Mouse (Mus musculus) erythroblast, embryonic 14.5 days (primary cell): ENCODE results near the gene Fgfr2.

ENCODE experiments used
- GATA1 ChIP-seq: IDR thresholded peaks from 2 replicates; pipeline ENCODE4 v1.6.1; 2012; ENCODE audit warnings: low read length, inconsistent platforms, mixed read lengths
- TAL1 ChIP-seq: IDR thresholded peaks from 3 replicates; pipeline ENCODE4 v1.6.1; 2012; ENCODE audit warnings: low read length, inconsistent platforms, mixed read lengths

GRCm38 (mm10) chr7:130251936-130252523 lies 2871.1 kb downstream of the Fgfr2 start:
- no peak for TF ChIP-seq TAL1
- TF ChIP-seq GATA1 = no peak
